Mouse (Mus musculus): ENCODE measurements around the gene Ppp1r15a. TPM values are rescaled to one million over a fixed set of nuclear protein-coding genes. Genes with fewer than 3 reads are reported as not detected.
"Not testable (repeated sequence)": the region's sequence is repeated elsewhere in the genome, so short reads cannot be mapped to it uniquely, and the experiment has no call there.

Gene Ppp1r15a
- polyA plus RNA-seq, 1 experiment = 28.2 TPM

- no peak for DNase-seq
- no peak overlapping the region for H3K27ac ChIP-seq (ENCODE audit: insufficient read depth, low read depth, low read length)
- peaks cover 4% of the 10 kb centered on the region; the same call in 1 of the 2 replicates for H3K4me1 ChIP-seq (ENCODE audit: control insufficient read depth, insufficient read depth, low read length)
- 0 out of 2 replicates have a peak overlapping the region, but pooled peaks have one; percentile 61 for H3K4me3 ChIP-seq (ENCODE audit: insufficient read depth, low read depth, low read length)
- WGBS = 91% methylated on average over 10 of the region's 10 CpGs
- no peaks in the 10 kb centered on the region for H3K36me3 ChIP-seq (ENCODE audit: control insufficient read depth, insufficient read depth, low read length)
- TF ChIP-seq CTCF (conservative IDR thresholded peaks at IDR 0.05; ENCODE audit: insufficient read depth, insufficient read length, low read depth, low read length) (no peak), POLR2A (IDR thresholded peaks at IDR 0.05; ENCODE audit: low read depth, low read length) (no peak)
- no peaks in the 10 kb centered on the region for H3K27me3 ChIP-seq (replicated peaks; ENCODE audit: control insufficient read depth, insufficient read depth, low read length)
Observed at GRCm38 (mm10) chr7:45537602-45538001, 11.5 kb upstream of the Ppp1r15a start.

- no peak for DNase-seq
- H3K36me3 ChIP-seq (ENCODE audit: control insufficient read depth, insufficient read depth, low read length) = no peaks in the 10 kb centered on the region
- WGBS = 74% methylated on average over 1 of the region's 1 CpGs
- no peak overlapping the region for H3K4me3 ChIP-seq (ENCODE audit: insufficient read depth, low read depth, low read length)
- TF ChIP-seq POLR2A (IDR thresholded peaks at IDR 0.05; ENCODE audit: low read depth, low read length) (no peak), CTCF (conservative IDR thresholded peaks at IDR 0.05; ENCODE audit: insufficient read depth, insufficient read length, low read depth, low read length) (no peak)
- no peaks in the 10 kb centered on the region for H3K27me3 ChIP-seq (replicated peaks; ENCODE audit: control insufficient read depth, insufficient read depth, low read length)
- H3K27ac ChIP-seq (ENCODE audit: insufficient read depth, low read depth, low read length) = no peak overlapping the region
- H3K4me1 ChIP-seq (ENCODE audit: control insufficient read depth, insufficient read depth, low read length) = peaks cover 4% of the 10 kb centered on the region; the same call in 1 of the 2 replicates
Observed at GRCm38 (mm10) chr7:45535676-45536075, 9.6 kb upstream of the Ppp1r15a start.

- H3K4me1 ChIP-seq (ENCODE audit: control insufficient read depth, insufficient read depth, low read length) = peaks cover 3% of the 10 kb centered on the region; the same call in 1 of the 2 replicates
- H3K4me3 ChIP-seq (ENCODE audit: insufficient read depth, low read depth, low read length) = no peak overlapping the region
- H3K27me3 ChIP-seq (replicated peaks; ENCODE audit: control insufficient read depth, insufficient read depth, low read length) = no peaks in the 10 kb centered on the region
- no peaks in the 10 kb centered on the region for H3K36me3 ChIP-seq (ENCODE audit: control insufficient read depth, insufficient read depth, low read length)
- no peak for TF ChIP-seq CTCF (conservative IDR thresholded peaks at IDR 0.05; ENCODE audit: insufficient read depth, insufficient read length, low read depth, low read length)
- no peak for TF ChIP-seq POLR2A (IDR thresholded peaks at IDR 0.05; ENCODE audit: low read depth, low read length)
- WGBS = 65% methylated on average over 2 of the region's 2 CpGs
- no peak for DNase-seq
- no peak overlapping the region for H3K27ac ChIP-seq (ENCODE audit: insufficient read depth, low read depth, low read length)
Observed at GRCm38 (mm10) chr7:45530643-45531042, 4.6 kb upstream of the Ppp1r15a start.

GRCm38 (mm10) chr7:45529461-45529860 lies 3.4 kb upstream of the Ppp1r15a start:
- Histone ChIP-seq H3K4me1 (ENCODE audit: control insufficient read depth, insufficient read depth, low read length) (peaks cover 9% of the 10 kb centered on the region), H3K36me3 (ENCODE audit: control insufficient read depth, insufficient read depth, low read length) (no peaks in the 10 kb centered on the region), H3K27ac (ENCODE audit: insufficient read depth, low read depth, low read length) (no peak overlapping the region), H3K4me3 (ENCODE audit: insufficient read depth, low read depth, low read length) (no peak overlapping the region), H3K27me3 (replicated peaks; ENCODE audit: control insufficient read depth, insufficient read depth, low read length) (no peaks in the 10 kb centered on the region)
- no peak for DNase-seq
- TF ChIP-seq POLR2A (IDR thresholded peaks at IDR 0.05; ENCODE audit: low read depth, low read length) = no peak
- no peak for TF ChIP-seq CTCF (conservative IDR thresholded peaks at IDR 0.05; ENCODE audit: insufficient read depth, insufficient read length, low read depth, low read length)
- 22% methylated on average over 6 of the region's 6 CpGs for WGBS

GRCm38 (mm10) chr7:45527169-45527568 lies 1.1 kb upstream of the Ppp1r15a start:
- not testable (repeated sequence) for DNase-seq; H3K4me3 ChIP-seq (ENCODE audit: insufficient read depth, low read depth, low read length); H3K36me3 ChIP-seq (ENCODE audit: control insufficient read depth, insufficient read depth, low read length); H3K27me3 ChIP-seq (replicated peaks; ENCODE audit: control insufficient read depth, insufficient read depth, low read length); H3K27ac ChIP-seq (ENCODE audit: insufficient read depth, low read depth, low read length)
- peaks cover 18% of the 10 kb centered on the region for H3K4me1 ChIP-seq (ENCODE audit: control insufficient read depth, insufficient read depth, low read length)
- WGBS = 91% methylated on average over 6 of the region's 6 CpGs

GRCm38 (mm10) chr7:45526474-45527120 lies 529 bp upstream of the Ppp1r15a start:
- TF ChIP-seq POLR2A (IDR thresholded peaks at IDR 0.05; ENCODE audit: low read depth, low read length) = no peak
- 0 out of 2 replicates have a peak, but pooled peaks have one; percentile 5 for TF ChIP-seq CTCF (conservative IDR thresholded peaks at IDR 0.05; ENCODE audit: insufficient read depth, insufficient read length, low read depth, low read length)
- DNase-seq = peak; percentile 72
- Histone ChIP-seq H3K4me3 (ENCODE audit: insufficient read depth, low read depth, low read length) (peak overlapping the region; percentile 80), H3K27ac (ENCODE audit: insufficient read depth, low read depth, low read length) (peak overlapping the region; percentile 91), H3K4me1 (ENCODE audit: control insufficient read depth, insufficient read depth, low read length) (peaks cover 20% of the 10 kb centered on the region), H3K27me3 (replicated peaks; ENCODE audit: control insufficient read depth, insufficient read depth, low read length) (no peaks in the 10 kb centered on the region), H3K36me3 (ENCODE audit: control insufficient read depth, insufficient read depth, low read length) (peaks cover 2% of the 10 kb centered on the region; the same call in 1 of the 2 replicates)
- WGBS = 24% methylated on average over 7 of the region's 7 CpGs

- H3K4me3 ChIP-seq (ENCODE audit: insufficient read depth, low read depth, low read length) = peak overlapping the region; percentile 80
- H3K4me1 ChIP-seq (ENCODE audit: control insufficient read depth, insufficient read depth, low read length) = peaks cover 20% of the 10 kb centered on the region
- peak; percentile 55 for DNase-seq
- TF ChIP-seq CTCF (conservative IDR thresholded peaks at IDR 0.05; ENCODE audit: insufficient read depth, insufficient read length, low read depth, low read length) (no peak), POLR2A (IDR thresholded peaks at IDR 0.05; ENCODE audit: low read depth, low read length) (no peak)
- H3K36me3 ChIP-seq (ENCODE audit: control insufficient read depth, insufficient read depth, low read length) = peaks cover 2% of the 10 kb centered on the region; the same call in 1 of the 2 replicates
- H3K27me3 ChIP-seq (replicated peaks; ENCODE audit: control insufficient read depth, insufficient read depth, low read length) = no peaks in the 10 kb centered on the region
- peak overlapping the region; percentile 95 for H3K27ac ChIP-seq (ENCODE audit: insufficient read depth, low read depth, low read length)
- 24% methylated on average over 12 of the region's 12 CpGs for WGBS
Observed at GRCm38 (mm10) chr7:45524841-45525621, 1.0 kb downstream of the Ppp1r15a start.
